Mouse (Mus musculus) heart, embryonic 13.5 days (tissue): ENCODE measurements around the gene Iffo2. TPM values are rescaled to one million over a fixed set of nuclear protein-coding genes. Genes with fewer than 3 reads are reported as not detected.

Experiments
- ATAC-seq: fragments of 200-750 bp; cut with Nextera tagmentation; 2 replicates; pipeline ENCODE4 v1.8.0; 2017; ENCODE audit warnings: moderate TSS enrichment; ENCODE audit not compliant: insufficient number of reproducible peaks, low FRiP score, low TSS enrichment; ENCODE audit errors: extremely low read depth
- H3K27ac ChIP-seq: fragments of 300-500 bp; sonication (generic); replicated peaks from 2 replicates; pipeline ENCODE4 v1.5.1; 2015; ENCODE audit warnings: moderate library complexity, mild to moderate bottlenecking, inconsistent platforms
- H3K27me3 ChIP-seq: fragments of 300-500 bp; sonication (generic); replicated peaks from 2 replicates; pipeline ENCODE4 v1.6.1; 2015; ENCODE audit warnings: mild to moderate bottlenecking, inconsistent platforms
- H3K36me3 ChIP-seq: fragments of 300-500 bp; sonication (generic); 2 replicates; pipeline ENCODE4 v1.6.1; 2015; ENCODE audit warnings: mild to moderate bottlenecking, inconsistent platforms
- H3K4me1 ChIP-seq: fragments of 300-500 bp; sonication (generic); 2 replicates; pipeline ENCODE4 v1.6.1; 2015; ENCODE audit warnings: inconsistent platforms
- H3K4me2 ChIP-seq: fragments of 300-500 bp; sonication (generic); 2 replicates; pipeline ENCODE4 v1.6.1; 2015; ENCODE audit warnings: inconsistent platforms, mild to moderate bottlenecking, moderate library complexity
- H3K4me3 ChIP-seq: fragments of 300-500 bp; sonication (generic); 2 replicates; pipeline ENCODE4 v1.5.1; 2015; ENCODE audit warnings: moderate library complexity, mild to moderate bottlenecking, inconsistent platforms
- H3K9ac ChIP-seq: fragments of 300-500 bp; sonication (generic); 2 replicates; pipeline ENCODE4 v1.6.1; 2015; ENCODE audit warnings: inconsistent platforms, mild to moderate bottlenecking, moderate library complexity
- H3K9me3 ChIP-seq: fragments of 300-500 bp; sonication (generic); 2 replicates; pipeline ENCODE4 v1.6.1; 2016; ENCODE audit warnings: inconsistent platforms
- WGBS: fragments of 180-500 bp; shearing (Covaris S2); methylation state at CpG from one replicate; pipeline ENCODE4 v1.1.7; 2015; ENCODE audit warnings: mixed read lengths; 5-methylcytosine and 5-hydroxymethylcytosine counted together
- polyA plus RNA-seq: library from polyadenylated mRNA; unstranded; fragments of >200 nt; fragmentation: Nextera tagmentation; extraction: Ambion mirVana; gene quantifications from 2 replicates; pipeline ENCODE4 v1.2.1, GENCODE M21; 2015

Gene Iffo2
- polyA plus RNA-seq, 1 experiment from 2014 or later = 3.2 TPM

GRCm38 (mm10) chr4:139535127-139535695, 4.9 kb downstream of the Iffo2 start:
- Histone ChIP-seq H3K4me2 (no peak overlapping the region), H3K4me3 (no peak overlapping the region)

GRCm38 (mm10) chr4:139535719-139536118, 5.4 kb downstream of the Iffo2 start:
- Histone ChIP-seq H3K4me3 (no peak overlapping the region), H3K27me3 (0 out of 2 replicates have a peak, but pooled peaks cover 2% of the 10 kb centered on the region), H3K9ac (no peak overlapping the region; the same call in 1 of the 2 replicates), H3K36me3 (no peaks in the 10 kb centered on the region), H3K4me1 (peaks cover 17% of the 10 kb centered on the region), H3K9me3 (no peaks in the 10 kb centered on the region), H3K4me2 (no peak overlapping the region), H3K27ac (peak overlapping the region; percentile 76)
- no peak for ATAC-seq
- 45% methylated on average over 7 of the region's 7 CpGs for WGBS

More at GRCm38 (mm10) chr4:139535127-139535695, 4.9 kb downstream of the Iffo2 start:
- WGBS = 31% methylated on average over 12 of the region's 12 CpGs
- Histone ChIP-seq H3K36me3 (no peaks in the 10 kb centered on the region), H3K9ac (no peak overlapping the region), H3K4me1 (peaks cover 17% of the 10 kb centered on the region), H3K27ac (peak overlapping the region; percentile 76), H3K27me3 (0 out of 2 replicates have a peak, but pooled peaks cover 2% of the 10 kb centered on the region), H3K9me3 (no peaks in the 10 kb centered on the region)
- ATAC-seq = no peak

GRCm38 (mm10) chr4:139536706-139537105, 6.4 kb downstream of the Iffo2 start:
- no peak for ATAC-seq

GRCm38 (mm10) chr4:139540784-139541183, 10.4 kb downstream of the Iffo2 start:
- Histone ChIP-seq H3K9me3 (no peaks in the 10 kb centered on the region), H3K27ac (no peak overlapping the region), H3K27me3 (no peaks in the 10 kb centered on the region; the same call in 1 of the 2 replicates), H3K9ac (no peak overlapping the region), H3K36me3 (no peaks in the 10 kb centered on the region), H3K4me2 (no peak overlapping the region), H3K4me3 (no peak overlapping the region), H3K4me1 (peaks cover 3% of the 10 kb centered on the region)
- WGBS = 80% methylated on average over 7 of the region's 7 CpGs
- ATAC-seq = no peak

More at GRCm38 (mm10) chr4:139536706-139537105, 6.4 kb downstream of the Iffo2 start:
- Histone ChIP-seq H3K27me3 (no peaks in the 10 kb centered on the region), H3K9ac (no peak overlapping the region), H3K4me3 (no peak overlapping the region), H3K9me3 (no peaks in the 10 kb centered on the region), H3K27ac (no peak overlapping the region), H3K4me1 (peaks cover 17% of the 10 kb centered on the region), H3K36me3 (no peaks in the 10 kb centered on the region), H3K4me2 (no peak overlapping the region)
- 80% methylated on average over 9 of the region's 9 CpGs for WGBS

- WGBS = 71% methylated on average over 6 of the region's 6 CpGs
Measured at GRCm38 (mm10) chr4:139545791-139546190, 15.4 kb downstream of the Iffo2 start.

GRCm38 (mm10) chr4:139549448-139549847, 19.1 kb downstream of the Iffo2 start:
- Histone ChIP-seq H3K4me1 (no peaks in the 10 kb centered on the region), H3K9ac (no peak overlapping the region), H3K27ac (no peak overlapping the region), H3K4me2 (no peak overlapping the region), H3K36me3 (no peaks in the 10 kb centered on the region), H3K4me3 (no peak overlapping the region), H3K27me3 (no peaks in the 10 kb centered on the region; the same call in 1 of the 2 replicates), H3K9me3 (peaks cover 10% of the 10 kb centered on the region; the same call in 1 of the 2 replicates)
- ATAC-seq = no peak
- 52% methylated on average over 7 of the region's 7 CpGs for WGBS

More at GRCm38 (mm10) chr4:139545791-139546190, 15.4 kb downstream of the Iffo2 start:
- no peak for ATAC-seq
- H3K4me1 ChIP-seq = no peaks in the 10 kb centered on the region
- H3K27me3 ChIP-seq = no peaks in the 10 kb centered on the region; the same call in 1 of the 2 replicates
- no peaks in the 10 kb centered on the region for H3K9me3 ChIP-seq
- H3K4me2 ChIP-seq = no peak overlapping the region
- H3K36me3 ChIP-seq = no peaks in the 10 kb centered on the region
- no peak overlapping the region for H3K27ac ChIP-seq
- H3K9ac ChIP-seq = no peak overlapping the region
- no peak overlapping the region for H3K4me3 ChIP-seq

- Histone ChIP-seq H3K27me3 (no peaks in the 10 kb centered on the region), H3K27ac (peak overlapping the region; percentile 20; the same call in 1 of the 2 replicates), H3K9me3 (peaks cover 10% of the 10 kb centered on the region; the same call in 1 of the 2 replicates), H3K4me1 (peaks cover 7% of the 10 kb centered on the region), H3K9ac (no peak overlapping the region), H3K4me3 (no peak overlapping the region), H3K4me2 (no peak overlapping the region), H3K36me3 (no peaks in the 10 kb centered on the region)
- no peak for ATAC-seq
- 78% methylated on average over 11 of the region's 11 CpGs for WGBS
Measured at GRCm38 (mm10) chr4:139555235-139555634, 24.9 kb downstream of the Iffo2 start.

- ATAC-seq = no peak
- Histone ChIP-seq H3K27ac (peak overlapping the region; percentile 20), H3K36me3 (no peaks in the 10 kb centered on the region), H3K4me2 (peak overlapping the region; percentile 36), H3K9me3 (peaks cover 10% of the 10 kb centered on the region; the same call in 1 of the 2 replicates), H3K27me3 (no peaks in the 10 kb centered on the region), H3K4me1 (peaks cover 7% of the 10 kb centered on the region), H3K9ac (no peak overlapping the region), H3K4me3 (peak overlapping the region; percentile 18; the same call in 1 of the 2 replicates)
- 49% methylated on average over 19 of the region's 19 CpGs for WGBS
Measured at GRCm38 (mm10) chr4:139555951-139556350, 25.6 kb downstream of the Iffo2 start.

- no peaks in the 10 kb centered on the region for H3K36me3 ChIP-seq
- WGBS = 72% methylated on average over 15 of the region's 15 CpGs
- H3K27ac ChIP-seq = no peak overlapping the region
- H3K4me3 ChIP-seq = no peak overlapping the region
- no peak overlapping the region for H3K9ac ChIP-seq
- peaks cover under 1% of the 10 kb centered on the region; the same call in 1 of the 2 replicates for H3K4me1 ChIP-seq
- H3K9me3 ChIP-seq = no peaks in the 10 kb centered on the region
- ATAC-seq = no peak
- H3K4me2 ChIP-seq = no peak overlapping the region
- peaks cover 32% of the 10 kb centered on the region for H3K27me3 ChIP-seq
Measured at GRCm38 (mm10) chr4:139568361-139568760, 38.0 kb downstream of the Iffo2 start.

GRCm38 (mm10) chr4:139570756-139571155, 40.4 kb downstream of the Iffo2 start:
- Histone ChIP-seq H3K36me3 (no peaks in the 10 kb centered on the region), H3K9me3 (no peaks in the 10 kb centered on the region), H3K27ac (no peak overlapping the region), H3K4me1 (peaks cover 10% of the 10 kb centered on the region), H3K9ac (no peak overlapping the region), H3K27me3 (peaks cover 32% of the 10 kb centered on the region), H3K4me3 (no peak overlapping the region), H3K4me2 (no peak overlapping the region)
- ATAC-seq = no peak
- WGBS = 67% methylated on average over 10 of the region's 10 CpGs

GRCm38 (mm10) chr4:139572928-139573512, 42.7 kb downstream of the Iffo2 start:
- Histone ChIP-seq H3K4me3 (no peak overlapping the region), H3K4me2 (no peak overlapping the region; the same call in 1 of the 2 replicates), H3K9me3 (no peaks in the 10 kb centered on the region), H3K36me3 (no peaks in the 10 kb centered on the region), H3K27ac (no peak overlapping the region), H3K9ac (no peak overlapping the region), H3K27me3 (peaks cover 29% of the 10 kb centered on the region; the same call in 1 of the 2 replicates), H3K4me1 (peaks cover 32% of the 10 kb centered on the region)
- no peak for ATAC-seq
- 83% methylated on average over 12 of the region's 12 CpGs for WGBS
